8 mouse cellular contexts compared by ENCODE assay signal in the genomic region with DNA sequence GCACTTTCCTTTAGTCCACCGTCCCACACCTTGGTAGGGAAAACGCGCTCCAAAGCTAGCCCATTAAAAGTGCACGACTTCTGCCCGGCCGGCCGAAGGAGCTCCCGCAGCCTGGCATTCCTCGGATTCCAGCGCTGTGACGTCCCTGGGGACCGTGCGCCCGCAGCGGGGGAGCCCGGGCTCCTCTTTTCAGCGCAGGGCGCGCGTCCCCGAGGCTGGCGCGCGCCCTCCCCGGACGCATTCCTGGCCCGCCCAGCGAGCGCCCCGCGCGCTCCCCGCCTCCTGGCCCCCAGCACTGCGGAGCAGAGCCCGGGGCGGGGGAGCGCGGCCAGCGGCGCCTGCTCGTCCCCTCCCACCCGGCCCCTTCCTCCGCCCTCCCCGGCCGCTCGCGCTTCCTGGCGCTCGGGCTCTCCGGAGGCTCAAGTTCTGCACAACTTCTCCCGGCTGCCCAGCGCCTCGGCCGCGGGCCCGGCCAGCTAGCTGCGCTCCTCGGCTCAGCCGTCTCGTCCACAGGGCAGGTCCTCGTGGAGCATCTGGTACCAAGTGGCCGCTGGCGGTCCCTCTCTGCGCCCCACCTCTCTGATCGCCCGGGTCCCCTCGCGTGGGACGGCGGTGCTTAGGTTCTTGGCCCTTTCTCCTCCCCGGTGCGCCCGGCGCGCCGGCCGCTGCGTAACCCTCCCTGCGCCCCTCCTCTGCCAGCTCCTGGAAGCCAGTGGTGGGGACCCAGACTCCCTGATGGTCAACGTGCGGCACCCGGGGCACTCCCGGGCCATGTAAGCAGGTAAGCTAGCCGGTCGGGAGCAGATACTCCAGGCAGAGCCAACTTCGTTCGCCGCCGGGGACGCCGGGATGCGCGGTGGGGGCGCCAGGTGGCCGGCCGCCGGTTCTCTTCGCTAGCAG. TPM values are rescaled to one million over a fixed set of nuclear protein-coding genes. Genes with fewer than 3 reads are reported as not detected.
DNase-seq lines count a peak whose midpoint lies in the region; ATAC-seq and TF ChIP-seq lines count a peak whose summit lies in the region.

A gene (plus strand): TSS at position 385 of the 900 bp plus-strand sequence.

- H3K4me1 ChIP-seq in embryonic fibroblast, embryonic 13.5 days (ENCODE audit: control insufficient read depth, insufficient read depth, low read length): peaks cover 5% of the 10 kb centered on the region; the same call in 1 of the 2 replicates
- H3K4me1 ChIP-seq in heart, embryonic 15.5 days (replicated peaks): peaks cover 39% of the 10 kb centered on the region
- H3K4me1 ChIP-seq in lung, adult 2 months (ENCODE audit: control insufficient read depth, insufficient read depth, low read length): 0 out of 2 replicates have a peak, but pooled peaks cover 5% of the 10 kb centered on the region

- WGBS in heart, embryonic 15.5 days: under 1% methylated on average over 87 of the region's 98 CpGs
- WGBS in lung, adult 2 months: 1% methylated on average over 92 of the region's 98 CpGs

- no peak for TF ChIP-seq CTCF in left cerebral cortex, adult 2 months (IDR thresholded peaks at IDR 0.05)
- no peak for TF ChIP-seq CTCF in embryonic fibroblast, embryonic 13.5 days (IDR thresholded peaks at IDR 0.05; ENCODE audit: borderline replicate concordance, insufficient read depth, low read length)
- no peak for TF ChIP-seq CTCF in lung, adult 2 months (IDR thresholded peaks at IDR 0.05; ENCODE audit: insufficient read depth, low read length)

- intact Hi-C loops in left cerebral cortex, adult 2 months (cut with DNase I): no loop called here

- H3K9ac ChIP-seq in heart, embryonic 15.5 days: peak within 1 kb of the TSS; percentile 83

- H3K36me3 ChIP-seq in heart, embryonic 15.5 days: no peaks in the 10 kb centered on the region

- TF ChIP-seq POLR2A in embryonic fibroblast, embryonic 13.5 days (IDR thresholded peaks at IDR 0.05; ENCODE audit: low read depth, low read length): peak; percentile 77
- TF ChIP-seq POLR2A in lung, adult 2 months (IDR thresholded peaks at IDR 0.05; ENCODE audit: borderline replicate concordance, extremely low read depth, low read depth, low read length): peak; percentile 69; the same call in 1 of the 2 replicates

- peak; percentile 41 to 55 for DNase-seq in left cerebral cortex, adult 2 months (ENCODE audit: extremely low spot score in 1 of 2, low spot score in 2 of 2)
- DNase-seq in left cerebral cortex, adult 9 months (ENCODE audit: low spot score in 2 of 2): no peak
- peak; percentile 96 for DNase-seq in kidney, postnatal 14 days
- peak; percentile 85 for DNase-seq in lung, adult 2 months
- DNase-seq in ovary, postnatal 14 days (ENCODE audit: low spot score): peak; percentile 74
- peak; percentile 81 for DNase-seq in urinary bladder, adult 2 months (ENCODE audit: low spot score)

- H3K27me3 ChIP-seq in heart, embryonic 15.5 days: no peaks in the 10 kb centered on the region

- H3K27ac ChIP-seq in left cerebral cortex, adult 2 months: peak within 1 kb of the TSS; percentile 61
- H3K27ac ChIP-seq in embryonic fibroblast, embryonic 13.5 days (ENCODE audit: insufficient read depth, low read length): peak within 1 kb of the TSS; percentile 99
- peak within 1 kb of the TSS; percentile 98 for H3K27ac ChIP-seq in heart, embryonic 15.5 days

- ATAC-seq in heart, embryonic 15.5 days (replicated peaks; ENCODE audit: insufficient number of reproducible peaks, insufficient read depth, low FRiP score, low read depth): peak; percentile 95

- peak within 1 kb of the TSS; percentile 57 for H3K4me3 ChIP-seq in left cerebral cortex, adult 2 months
- peak within 1 kb of the TSS; percentile 98 for H3K4me3 ChIP-seq in embryonic fibroblast, embryonic 13.5 days (ENCODE audit: insufficient read depth, low read length)
- H3K4me3 ChIP-seq in heart, embryonic 15.5 days: peak within 1 kb of the TSS; percentile 82
- peak within 1 kb of the TSS; percentile 96 for H3K4me3 ChIP-seq in lung, adult 2 months (replicated peaks; ENCODE audit: extremely low read depth, low read depth, low read length)

- no peaks in the 10 kb centered on the region for H3K9me3 ChIP-seq in heart, embryonic 15.5 days (replicated peaks)

- peak within 1 kb of the TSS; percentile 88 for H3K4me2 ChIP-seq in heart, embryonic 15.5 days

RNA-seq across cellular contexts. Expression of the gene that starts here (rescaled TPM):
- total RNA-seq in left cerebral cortex, adult 2 months (2021): 10 to 100 TPM; 13.2 to 13.9 TPM
- 57.3 and 64.4 TPM in 2 replicates for polyA plus RNA-seq in embryonic fibroblast, embryonic 13.5 days (2011; ENCODE audit: insufficient read length, low read depth, missing spikeins)
- 7.0 and 10.2 TPM in 2 replicates for polyA plus RNA-seq in heart, embryonic 15.5 days (2015; fragmentation: Nextera tagmentation; extraction: Ambion mirVana)
- polyA plus RNA-seq in lung, adult 2 months (2012; rRNA removed): 18.9 and 19.7 TPM in 2 replicates
- polyA plus RNA-seq in urinary bladder, adult 2 months (2012; rRNA removed): 12.2 and 16.3 TPM in 2 replicates

Comparison
In these comparisons a context has a peak if more than half of its experiments do, and no peak if none do; other contexts are left out.
1. DNase-seq: peak in left cerebral cortex, adult 2 months (2 of 2), kidney, postnatal 14 days (single experiment), lung, adult 2 months (single experiment), ovary, postnatal 14 days (single experiment) and urinary bladder, adult 2 months (single experiment); none in left cerebral cortex, adult 9 months (0 of 2).
2. Peak in every context shown above with its lines, with median percentiles within 50 percentile points of each other: H3K27ac ChIP-seq and H3K4me3 ChIP-seq.